Mouse (Mus musculus) left cerebral cortex, adult 8-10 months (tissue): Measurements from ENCODE around the gene Rcbtb2. TPM values are rescaled to one million over a fixed set of nuclear protein-coding genes. Genes with fewer than 3 reads are reported as not detected.

Experiments
- DNase-seq, 2 experiments: peaks; one replicate each; pipeline ENCODE4 v3.0.0; 2022; ENCODE audit warnings: low spot score in 2 of 2
- microRNA-seq, 2 experiments: library from miRNA; unstranded; fragments of <30 nt; microRNA quantifications; one replicate each; pipeline ENCODE4 v1.2.0; 2022
- total RNA-seq, 4 experiments: library from RNA; stranded (reverse); gene quantifications; 2 replicates each; pipeline ENCODE4 v1.2.4; 2022

Rcbtb2 gene
- total RNA-seq, 4 experiments from 2014 or later: 19.7 to 25.8 (median 23.6) TPM

DNA sequence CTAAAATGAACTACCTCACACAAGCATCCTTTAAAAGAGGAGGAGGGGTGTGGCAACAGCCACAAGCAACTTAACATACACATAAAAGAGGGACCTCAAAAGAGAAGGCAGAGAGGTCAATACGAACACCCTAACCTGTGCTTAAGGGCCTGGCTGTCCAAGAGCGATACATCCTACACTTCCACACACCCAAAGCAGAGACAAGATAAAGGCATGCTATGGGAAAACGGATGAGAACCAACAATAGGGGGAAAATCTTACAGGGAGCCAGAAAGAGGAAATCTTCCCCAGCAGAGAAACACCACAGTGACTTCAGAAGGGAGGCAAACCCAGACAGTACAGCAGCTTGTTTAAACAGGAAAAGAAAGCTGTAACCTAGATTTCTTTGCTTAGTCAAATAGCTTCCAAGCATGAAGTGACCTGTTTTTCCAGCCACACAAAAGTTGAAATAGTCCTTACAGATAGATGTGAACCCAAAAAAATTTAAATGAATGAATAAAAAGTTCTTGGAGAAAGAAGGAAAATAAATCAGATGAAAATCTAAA is 132.7 kb downstream of the Rcbtb2 start:
- no peak for DNase-seq

DNA sequence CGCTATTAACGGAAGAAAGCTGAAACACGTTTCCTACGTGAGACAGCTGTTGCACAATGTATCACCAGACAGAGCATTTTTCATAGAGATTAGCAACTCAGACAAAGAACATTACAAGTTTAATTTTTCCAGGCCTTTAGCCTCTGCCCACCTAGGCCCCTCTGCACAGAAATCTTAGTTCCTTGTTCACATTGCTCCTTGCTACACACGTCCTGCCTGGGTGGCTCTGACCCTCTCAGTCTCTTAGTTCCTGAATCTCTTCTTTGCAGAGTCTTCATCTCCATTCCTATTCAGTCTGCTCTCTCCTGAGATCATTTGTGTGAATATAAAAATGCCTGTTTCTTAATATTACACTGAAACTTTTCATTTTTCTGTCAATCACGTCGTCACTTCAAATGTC is 134.5 kb downstream of the Rcbtb2 start:
- DNase-seq: no peak

Small RNAs within 50 kb of the gene (microRNA-seq; reads per million reads assigned to microRNA genes)
- 0 reads per million in 2 experiments for gene Mir687

Other genes starting within 250 kb of the Rcbtb2 start
- gene Cysltr2, start 73.9 kb upstream of the Rcbtb2 start, total RNA-seq: 1 to 10 TPM in 1 of 4 experiments, under 1 TPM in 1, not detected in 2; 0.52 to 1.2 TPM
- 1 to 10 TPM; 1.3 to 1.8 (median 1.4) TPM for gene Lpar6, start 114.9 kb downstream of the Rcbtb2 start, total RNA-seq
- gene Rb1, start 202.8 kb downstream of the Rcbtb2 start, total RNA-seq: 10 to 100 TPM; 24.2 to 33.1 (median 29.2) TPM